Mouse (Mus musculus) hindbrain, embryonic 10.5 days (tissue): Measurements from ENCODE around the gene Iqcc. TPM values are rescaled to one million over a fixed set of nuclear protein-coding genes. Genes with fewer than 3 reads are reported as not detected.

Experiments used
- DNase-seq: peaks from one replicate; pipeline ENCODE4 v3.0.0-alpha.2; 2017; ENCODE audit warnings: low spot score
- H3K27ac ChIP-seq: fragments of 300-500 bp; sonication (generic); 2 replicates; pipeline ENCODE4 v1.5.1; 2016; ENCODE audit warnings: mild to moderate bottlenecking, moderate library complexity
- H3K27me3 ChIP-seq: fragments of 300-500 bp; sonication (generic); 2 replicates; pipeline ENCODE4 v1.6.1; 2016; ENCODE audit warnings: mild to moderate bottlenecking; ENCODE audit not compliant: poor library complexity, insufficient read depth, severe bottlenecking
- H3K36me3 ChIP-seq: fragments of 300-500 bp; sonication (generic); 2 replicates; pipeline ENCODE4 v1.6.1; 2016; ENCODE audit warnings: mild to moderate bottlenecking, moderate library complexity
- H3K4me1 ChIP-seq: fragments of 300-500 bp; sonication (generic); replicated peaks from 2 replicates; pipeline ENCODE4 v1.6.1; 2016; ENCODE audit warnings: mild to moderate bottlenecking
- H3K4me3 ChIP-seq: fragments of 300-500 bp; sonication (generic); 2 replicates; pipeline ENCODE4 v1.5.1; 2016; ENCODE audit warnings: mild to moderate bottlenecking, moderate library complexity
- H3K9me3 ChIP-seq: fragments of 300-500 bp; sonication (generic); 2 replicates; pipeline ENCODE4 v1.6.1; 2016; ENCODE audit warnings: mild to moderate bottlenecking, moderate library complexity
- WGBS: fragments of 180-500 bp; shearing (Covaris S2); methylation state at CpG from one replicate; pipeline ENCODE4 v1.1.7; 2016; 5-methylcytosine and 5-hydroxymethylcytosine counted together
- polyA plus RNA-seq: library from polyadenylated mRNA; unstranded; fragments of >200 nt; fragmentation: Nextera tagmentation; extraction: Ambion mirVana; gene quantifications from 2 replicates; pipeline ENCODE4 v1.2.1, GENCODE M21; 2016

Iqcc gene
- 27.7 and 29.1 TPM in 2 replicates for polyA plus RNA-seq

- peak within 1 kb of the TSS; percentile 68 for H3K4me3 ChIP-seq
- WGBS = 5% methylated on average over 44 of the region's 44 CpGs
- H3K27ac ChIP-seq = peak within 1 kb of the TSS; percentile 91
- peaks cover 41% of the 10 kb centered on the region for H3K4me1 ChIP-seq
- H3K36me3 ChIP-seq = peaks cover 32% of the 10 kb centered on the region
- H3K9me3 ChIP-seq = no peaks in the 10 kb centered on the region
- peak; percentile 92 for DNase-seq
- H3K27me3 ChIP-seq = no peaks in the 10 kb centered on the region
Observed at GRCm38 (mm10) chr4:129618786-129619691, at the start of gene Iqcc. TSS of gene Iqcc (minus strand) at chr4:129619099.

GRCm38 (mm10) chr4:129662255-129662813, 43.4 kb upstream of the Iqcc start:
- DNase-seq = no peak
- Histone ChIP-seq H3K4me3 (no peak overlapping the region), H3K27ac (no peak overlapping the region), H3K9me3 (no peaks in the 10 kb centered on the region), H3K4me1 (no peaks in the 10 kb centered on the region), H3K36me3 (peaks cover 78% of the 10 kb centered on the region), H3K27me3 (no peaks in the 10 kb centered on the region)
- 88% methylated on average over 3 of the region's 3 CpGs for WGBS

GRCm38 (mm10) chr4:129661584-129661983, 42.7 kb upstream of the Iqcc start:
- Histone ChIP-seq H3K4me1 (no peaks in the 10 kb centered on the region), H3K4me3 (no peak overlapping the region), H3K27me3 (no peaks in the 10 kb centered on the region), H3K9me3 (no peaks in the 10 kb centered on the region), H3K27ac (no peak overlapping the region), H3K36me3 (peaks cover 78% of the 10 kb centered on the region)
- WGBS = 98% methylated on average over 3 of the region's 3 CpGs
- no peak for DNase-seq

GRCm38 (mm10) chr4:129654770-129655169, 35.9 kb upstream of the Iqcc start:
- 93% methylated on average over 14 of the region's 14 CpGs for WGBS
- Histone ChIP-seq H3K27me3 (no peaks in the 10 kb centered on the region), H3K9me3 (no peaks in the 10 kb centered on the region), H3K4me3 (no peak overlapping the region), H3K27ac (no peak overlapping the region), H3K36me3 (peaks cover 98% of the 10 kb centered on the region), H3K4me1 (no peaks in the 10 kb centered on the region)
- DNase-seq = no peak

- no peak for DNase-seq
- Histone ChIP-seq H3K36me3 (peaks cover 98% of the 10 kb centered on the region), H3K27ac (no peak overlapping the region), H3K4me3 (no peak overlapping the region), H3K4me1 (no peaks in the 10 kb centered on the region), H3K9me3 (no peaks in the 10 kb centered on the region), H3K27me3 (no peaks in the 10 kb centered on the region)
- WGBS = 95% methylated on average over 8 of the region's 8 CpGs
Observed at GRCm38 (mm10) chr4:129650359-129650758, 31.5 kb upstream of the Iqcc start.

- no peaks in the 10 kb centered on the region for H3K4me1 ChIP-seq
- H3K27ac ChIP-seq = no peak overlapping the region
- no peaks in the 10 kb centered on the region for H3K9me3 ChIP-seq
- H3K36me3 ChIP-seq = peaks cover 94% of the 10 kb centered on the region
- no peaks in the 10 kb centered on the region for H3K27me3 ChIP-seq
- 89% methylated on average over 1 of the region's 1 CpGs for WGBS
- no peak overlapping the region for H3K4me3 ChIP-seq
- no peak for DNase-seq
Observed at GRCm38 (mm10) chr4:129648656-129649055, 29.8 kb upstream of the Iqcc start.

DNA sequence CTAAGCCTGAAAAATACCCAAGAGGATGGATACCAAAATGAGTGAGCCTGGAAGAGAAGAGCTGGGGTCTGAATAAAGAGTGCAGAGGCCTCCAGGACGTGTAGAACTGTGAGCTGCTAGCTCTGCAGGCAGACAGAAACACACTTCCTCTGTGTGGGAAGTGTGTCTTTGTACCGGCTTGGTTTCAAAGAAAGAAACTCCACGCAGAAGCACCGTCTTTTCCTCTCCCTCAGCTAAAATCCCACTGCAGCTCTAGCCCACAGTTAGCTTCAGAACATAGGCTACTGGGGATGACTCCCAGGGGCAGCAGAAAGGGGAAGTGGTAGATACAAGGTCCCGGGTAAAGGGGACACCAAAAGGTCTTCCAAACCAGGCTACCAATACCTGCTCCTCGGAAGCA, 26.3 kb upstream of the Iqcc start:
- Histone ChIP-seq H3K27ac (no peak overlapping the region), H3K36me3 (peaks cover 61% of the 10 kb centered on the region), H3K4me1 (peaks cover 9% of the 10 kb centered on the region), H3K27me3 (no peaks in the 10 kb centered on the region), H3K4me3 (no peak overlapping the region), H3K9me3 (no peaks in the 10 kb centered on the region)
- DNase-seq = no peak
- WGBS = 93% methylated on average over 6 of the region's 6 CpGs

GRCm38 (mm10) chr4:129641756-129642155, 22.9 kb upstream of the Iqcc start:
- 64% methylated on average over 5 of the region's 5 CpGs for WGBS
- Histone ChIP-seq H3K27me3 (no peaks in the 10 kb centered on the region), H3K4me1 (peaks cover 30% of the 10 kb centered on the region), H3K36me3 (peaks cover 55% of the 10 kb centered on the region), H3K9me3 (no peaks in the 10 kb centered on the region), H3K27ac (peak overlapping the region; percentile 40; the same call in 1 of the 2 replicates), H3K4me3 (peak overlapping the region; percentile 70; the same call in 1 of the 2 replicates)
- no peak for DNase-seq

DNA sequence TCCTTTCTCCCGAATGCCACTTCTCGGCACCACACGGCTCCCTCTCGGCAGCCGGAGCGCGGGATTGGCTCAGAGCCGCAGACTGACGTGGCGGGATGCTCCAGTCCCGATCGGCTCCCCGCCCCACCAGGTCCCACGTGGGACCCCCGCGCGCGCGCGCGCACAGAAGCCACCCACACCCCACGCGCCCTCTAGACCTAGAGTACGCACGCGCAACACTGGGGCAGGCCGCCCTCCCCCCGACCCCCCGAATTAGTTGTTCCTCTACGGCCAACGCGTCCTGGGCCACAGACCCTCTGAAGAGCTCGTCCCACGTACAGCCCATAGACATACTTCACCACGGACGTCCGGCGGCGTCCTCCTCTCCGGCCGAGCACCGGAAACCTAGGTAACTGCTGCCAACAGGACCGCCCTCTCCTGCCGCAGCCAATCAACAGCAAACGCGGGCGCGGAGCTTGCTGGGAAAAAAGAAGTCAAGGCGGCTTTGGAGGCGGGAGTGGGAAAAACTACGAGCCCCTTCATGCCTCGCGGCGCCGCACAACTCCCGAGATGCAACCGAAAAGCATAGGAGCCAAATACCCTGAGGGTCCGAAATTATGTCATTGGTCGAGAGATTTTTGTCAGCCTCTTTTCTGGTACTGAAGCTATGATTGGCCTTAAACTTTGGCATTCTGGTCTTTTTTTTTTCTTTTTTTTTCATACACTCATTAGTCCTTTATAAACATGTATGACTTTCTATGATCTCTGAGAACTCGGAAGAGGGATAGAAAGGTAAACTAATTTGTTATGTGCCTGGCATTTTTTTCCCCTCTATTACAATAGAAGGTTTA, 22.0 kb upstream of the Iqcc start, which contains the start of gene Txlna:
Gene Txlna, minus strand, starts transcription at position 428 of the 830 bp plus-strand sequence.
- DNase-seq = peak; percentile 98
- Histone ChIP-seq H3K36me3 (peaks cover 55% of the 10 kb centered on the region), H3K4me3 (peak within 1 kb of the TSS; percentile 70), H3K27ac (peak within 1 kb of the TSS; percentile 94), H3K27me3 (no peaks in the 10 kb centered on the region), H3K9me3 (no peaks in the 10 kb centered on the region), H3K4me1 (peaks cover 30% of the 10 kb centered on the region)
- under 1% methylated on average over 60 of the region's 60 CpGs for WGBS

DNA sequence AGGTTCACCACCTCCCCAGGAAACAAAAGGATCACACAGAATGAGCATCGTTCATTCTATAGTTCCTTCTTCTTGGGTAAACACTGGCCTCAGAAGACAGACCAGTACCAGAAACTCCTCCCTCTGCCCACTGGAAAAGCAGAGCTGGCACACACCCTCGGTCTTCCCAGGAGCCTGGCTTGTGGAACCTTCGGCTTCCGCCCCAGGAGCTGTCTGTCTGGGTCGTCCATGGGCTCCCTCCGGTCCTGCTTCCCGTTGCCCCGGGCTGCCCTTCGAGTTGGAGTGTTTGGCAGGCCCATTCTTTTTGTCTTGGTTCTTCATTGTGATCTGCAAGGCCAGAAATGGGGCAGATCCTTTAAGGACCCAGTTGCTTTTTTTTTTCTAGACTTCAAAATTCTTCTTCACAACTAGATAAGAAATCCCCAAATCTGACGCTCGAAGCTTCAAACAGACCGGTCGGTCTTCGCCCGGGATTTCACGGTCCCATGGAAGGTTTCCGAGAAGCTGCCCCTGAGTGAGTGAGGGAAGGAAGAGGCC, 21.3 kb upstream of the Iqcc start:
- WGBS = 10% methylated on average over 17 of the region's 17 CpGs

DNA sequence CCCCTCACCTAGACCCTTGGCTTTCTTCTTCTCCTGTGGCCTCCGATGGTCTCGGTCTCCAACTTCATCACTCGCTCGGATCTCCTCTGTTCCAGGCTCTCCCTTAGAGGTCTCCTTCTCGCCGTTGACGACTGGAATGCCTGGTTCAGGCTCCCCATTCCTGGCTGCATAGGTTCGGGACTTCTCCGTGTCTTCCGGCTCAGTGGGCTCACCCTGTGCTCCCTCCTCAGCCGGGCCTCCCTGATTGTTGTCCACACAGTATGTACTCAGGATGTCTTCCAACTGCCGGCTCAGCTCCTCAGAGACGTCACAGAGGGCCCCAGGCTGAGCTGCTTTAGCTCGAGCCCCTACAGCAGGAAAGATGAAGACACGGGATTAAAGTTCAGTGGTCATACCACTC, 20.3 kb upstream of the Iqcc start:
- Histone ChIP-seq H3K36me3 (peaks cover 55% of the 10 kb centered on the region), H3K27ac (0 out of 2 replicates have a peak overlapping the region, but pooled peaks have one; percentile 94)

More for the DNA sequence above, 21.3 kb upstream of the Iqcc start:
- no peaks in the 10 kb centered on the region for H3K9me3 ChIP-seq
- H3K27ac ChIP-seq = peak overlapping the region; percentile 94
- H3K36me3 ChIP-seq = peaks cover 55% of the 10 kb centered on the region
- peak; percentile 25 for DNase-seq
- peaks cover 30% of the 10 kb centered on the region for H3K4me1 ChIP-seq
- peak overlapping the region; percentile 70 for H3K4me3 ChIP-seq
- H3K27me3 ChIP-seq = no peaks in the 10 kb centered on the region

GRCm38 (mm10) chr4:129633852-129634251, 15.0 kb upstream of the Iqcc start:
- DNase-seq = no peak
- Histone ChIP-seq H3K4me1 (peaks cover 8% of the 10 kb centered on the region), H3K27ac (no peak overlapping the region), H3K27me3 (no peaks in the 10 kb centered on the region), H3K36me3 (peaks cover 99% of the 10 kb centered on the region), H3K9me3 (no peaks in the 10 kb centered on the region), H3K4me3 (no peak overlapping the region)
- WGBS = 94% methylated on average over 6 of the region's 6 CpGs

More for the DNA sequence above, 20.3 kb upstream of the Iqcc start:
- Histone ChIP-seq H3K4me3 (peak overlapping the region; percentile 70), H3K4me1 (peaks cover 30% of the 10 kb centered on the region), H3K9me3 (no peaks in the 10 kb centered on the region), H3K27me3 (no peaks in the 10 kb centered on the region)
- DNase-seq = no peak
- WGBS = 89% methylated on average over 15 of the region's 15 CpGs
